Mouse (Mus musculus) stomach, embryonic 14.5 days (tissue): Measurements from ENCODE around the gene Cbx7. TPM values are rescaled to one million over a fixed set of nuclear protein-coding genes. Genes with fewer than 3 reads are reported as not detected.

Experiments used
- ATAC-seq: fragments of 200-750 bp; cut with Nextera tagmentation; 2 replicates; pipeline ENCODE4 v1.8.0; 2017; ENCODE audit warnings: low read depth, moderate TSS enrichment; ENCODE audit not compliant: insufficient number of reproducible peaks, insufficient read depth, low FRiP score
- H3K27ac ChIP-seq: fragments of 300-500 bp; sonication (generic); 2 replicates; pipeline ENCODE4 v1.5.1; 2014; ENCODE audit warnings: mild to moderate bottlenecking, low read length, moderate library complexity, mixed read lengths
- H3K27me3 ChIP-seq: fragments of 300-500 bp; sonication (generic); 2 replicates; pipeline ENCODE4 v1.6.1; 2014; ENCODE audit warnings: low read length, control low read depth, mixed read lengths; ENCODE audit not compliant: control insufficient read depth, insufficient read depth
- H3K36me3 ChIP-seq: fragments of 300-500 bp; sonication (generic); 2 replicates; pipeline ENCODE4 v1.6.1; 2014; ENCODE audit warnings: mild to moderate bottlenecking, control low read depth, low read length, moderate library complexity, mixed read lengths; ENCODE audit not compliant: control insufficient read depth, insufficient read depth
- H3K4me1 ChIP-seq: fragments of 300-500 bp; sonication (generic); 2 replicates; pipeline ENCODE4 v1.6.1; 2014; ENCODE audit warnings: low read length, control low read depth, mixed read lengths; ENCODE audit not compliant: control insufficient read depth, insufficient read depth
- H3K4me2 ChIP-seq: fragments of 300-500 bp; sonication (generic); replicated peaks from 2 replicates; pipeline ENCODE4 v1.6.1; 2014; ENCODE audit warnings: low read depth, low read length, control low read depth
- H3K4me3 ChIP-seq: fragments of 300-500 bp; sonication (generic); 2 replicates; pipeline ENCODE4 v1.5.1; 2014; ENCODE audit warnings: low read depth, low read length, control low read depth
- H3K9ac ChIP-seq: fragments of 300-500 bp; sonication (generic); replicated peaks from 2 replicates; pipeline ENCODE4 v1.6.1; 2014; ENCODE audit warnings: low read depth, mild to moderate bottlenecking, control low read depth, low read length, moderate library complexity, mixed read lengths
- H3K9me3 ChIP-seq: fragments of 300-500 bp; sonication (generic); 2 replicates; pipeline ENCODE4 v1.6.1; 2016; ENCODE audit warnings: low read depth, low read length, control low read depth; ENCODE audit not compliant: control insufficient read depth
- WGBS: fragments of 180-500 bp; shearing (Covaris S2); extraction: QIAGEN DNeasy Blood & Tissue Kit; methylation state at CpG from one replicate; pipeline ENCODE4 v1.1.7; 2014; 5-methylcytosine and 5-hydroxymethylcytosine counted together
- polyA plus RNA-seq: library from polyadenylated mRNA; unstranded; fragments of >200 nt; fragmentation: Nextera tagmentation; extraction: Ambion mirVana; gene quantifications from 2 replicates; pipeline ENCODE4 v1.2.1, GENCODE M21; 2014

The Cbx7 gene
- polyA plus RNA-seq, 1 experiment from 2014 or later = 5.8 TPM

- no peaks in the 10 kb centered on the region for H3K27me3 ChIP-seq
- no peak overlapping the region for H3K4me2 ChIP-seq
- 91% methylated on average over 18 of the region's 18 CpGs for WGBS
- H3K9me3 ChIP-seq = no peaks in the 10 kb centered on the region
- H3K9ac ChIP-seq = no peak overlapping the region
- ATAC-seq = no peak
- H3K36me3 ChIP-seq = no peaks in the 10 kb centered on the region
- H3K27ac ChIP-seq = no peak overlapping the region
- H3K4me3 ChIP-seq = no peak overlapping the region
- no peaks in the 10 kb centered on the region for H3K4me1 ChIP-seq
These were observed 8.3 kb downstream of the Cbx7 start for GRCm38 (mm10) chr15:79962661-79963060.

GRCm38 (mm10) chr15:79961366-79961921, 9.5 kb downstream of the Cbx7 start:
- Histone ChIP-seq H3K4me2 (no peak overlapping the region), H3K9ac (no peak overlapping the region), H3K4me3 (no peak overlapping the region), H3K27me3 (no peaks in the 10 kb centered on the region), H3K36me3 (no peaks in the 10 kb centered on the region), H3K4me1 (no peaks in the 10 kb centered on the region), H3K9me3 (no peaks in the 10 kb centered on the region), H3K27ac (no peak overlapping the region)
- ATAC-seq = no peak
- 52% methylated on average over 9 of the region's 9 CpGs for WGBS

- ATAC-seq = no peak
- 49% methylated on average over 3 of the region's 3 CpGs for WGBS
- Histone ChIP-seq H3K9ac (no peak overlapping the region), H3K27ac (no peak overlapping the region), H3K27me3 (no peaks in the 10 kb centered on the region), H3K4me2 (no peak overlapping the region), H3K4me1 (no peaks in the 10 kb centered on the region), H3K36me3 (no peaks in the 10 kb centered on the region), H3K4me3 (no peak overlapping the region), H3K9me3 (no peaks in the 10 kb centered on the region)
These were observed 12.5 kb downstream of the Cbx7 start for GRCm38 (mm10) chr15:79958418-79958817.

- 74% methylated on average over 8 of the region's 8 CpGs for WGBS
- H3K9me3 ChIP-seq = no peaks in the 10 kb centered on the region
- no peak overlapping the region for H3K4me2 ChIP-seq
- H3K36me3 ChIP-seq = no peaks in the 10 kb centered on the region
- H3K27me3 ChIP-seq = no peaks in the 10 kb centered on the region
- no peak overlapping the region for H3K4me3 ChIP-seq
- H3K9ac ChIP-seq = no peak overlapping the region
- no peak for ATAC-seq
- no peak overlapping the region for H3K27ac ChIP-seq
- H3K4me1 ChIP-seq = 0 out of 2 replicates have a peak, but pooled peaks cover 5% of the 10 kb centered on the region
These were observed 14.4 kb downstream of the Cbx7 start for GRCm38 (mm10) chr15:79956559-79956958.

GRCm38 (mm10) chr15:79953470-79953869, 17.4 kb downstream of the Cbx7 start:
- H3K4me1 ChIP-seq = peaks cover 26% of the 10 kb centered on the region
- ATAC-seq = no peak
- no peaks in the 10 kb centered on the region for H3K27me3 ChIP-seq
- H3K27ac ChIP-seq = no peak overlapping the region
- H3K36me3 ChIP-seq = no peaks in the 10 kb centered on the region
- no peak overlapping the region for H3K4me2 ChIP-seq
- H3K9me3 ChIP-seq = no peaks in the 10 kb centered on the region
- no peak overlapping the region for H3K4me3 ChIP-seq
- WGBS = 68% methylated on average over 7 of the region's 7 CpGs
- no peak overlapping the region for H3K9ac ChIP-seq

GRCm38 (mm10) chr15:79952504-79953231, 18.3 kb downstream of the Cbx7 start:
- no peaks in the 10 kb centered on the region for H3K36me3 ChIP-seq
- no peak overlapping the region for H3K4me2 ChIP-seq
- H3K9me3 ChIP-seq = no peaks in the 10 kb centered on the region
- ATAC-seq = 0 out of 2 replicates have a peak, but pooled peaks have one; percentile 20
- no peak overlapping the region for H3K9ac ChIP-seq
- H3K27ac ChIP-seq = peak overlapping the region; percentile 34; the same call in 1 of the 2 replicates
- H3K4me3 ChIP-seq = no peak overlapping the region
- WGBS = 48% methylated on average over 11 of the region's 11 CpGs
- H3K4me1 ChIP-seq = peaks cover 26% of the 10 kb centered on the region
- H3K27me3 ChIP-seq = no peaks in the 10 kb centered on the region

GRCm38 (mm10) chr15:79951730-79952503, 19.0 kb downstream of the Cbx7 start:
- H3K4me2 ChIP-seq = no peak overlapping the region; the same call in 1 of the 2 replicates
- H3K9me3 ChIP-seq = no peaks in the 10 kb centered on the region
- ATAC-seq = no peak; the same call in 1 of the 2 replicates
- peak overlapping the region; percentile 34 for H3K27ac ChIP-seq
- H3K4me3 ChIP-seq = no peak overlapping the region
- H3K27me3 ChIP-seq = no peaks in the 10 kb centered on the region
- 39% methylated on average over 14 of the region's 14 CpGs for WGBS
- no peak overlapping the region for H3K9ac ChIP-seq
- peaks cover 26% of the 10 kb centered on the region for H3K4me1 ChIP-seq
- no peaks in the 10 kb centered on the region for H3K36me3 ChIP-seq

- Histone ChIP-seq H3K36me3 (no peaks in the 10 kb centered on the region), H3K4me1 (peaks cover 26% of the 10 kb centered on the region), H3K27ac (peak overlapping the region; percentile 34; the same call in 1 of the 2 replicates), H3K9me3 (no peaks in the 10 kb centered on the region), H3K4me3 (no peak overlapping the region), H3K9ac (no peak overlapping the region), H3K4me2 (no peak overlapping the region), H3K27me3 (no peaks in the 10 kb centered on the region)
- no peak for ATAC-seq
- WGBS = 63% methylated on average over 6 of the region's 6 CpGs
These were observed 19.7 kb downstream of the Cbx7 start for GRCm38 (mm10) chr15:79951226-79951625.
